Mouse (Mus musculus) cortical plate, adult 2 months (tissue): ENCODE results near the gene Cnot1.

ENCODE experiments used
- CTCF ChIP-seq: fragments of 200-500 bp; IDR thresholded peaks from 2 replicates; pipeline ENCODE4 v1.5.1; 2011; ENCODE audit warnings: mild to moderate bottlenecking, control low read depth, low read length; ENCODE audit not compliant: insufficient read depth; ENCODE audit errors: extremely low read depth
- POLR2A ChIP-seq: fragments of 200-500 bp; IDR thresholded peaks from 2 replicates; pipeline ENCODE4 v1.6.1; 2011; ENCODE audit warnings: mild to moderate bottlenecking, low read length, control low read depth; ENCODE audit not compliant: insufficient read depth; ENCODE audit errors: extremely low read depth

DNA sequence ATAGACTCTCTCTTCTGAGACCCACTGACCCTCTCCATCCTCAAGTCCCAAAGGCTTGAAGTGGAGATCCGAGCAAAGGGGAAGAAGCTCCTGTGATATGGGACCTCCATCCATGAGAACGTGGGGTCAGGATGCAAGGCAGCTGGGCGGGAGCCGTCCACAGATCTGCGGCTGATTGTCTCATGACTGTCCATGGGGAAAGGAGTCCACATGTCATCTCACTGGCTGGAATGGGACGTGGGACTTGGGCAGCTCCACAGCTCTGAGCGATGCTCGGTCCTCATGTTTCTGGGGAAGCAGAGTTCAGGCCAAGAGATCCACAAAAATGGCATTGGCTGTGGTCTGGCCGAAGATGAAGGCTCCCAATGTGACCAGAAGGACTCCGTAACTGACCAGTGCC is 30.0 kb upstream of the Cnot1 start:
- TF ChIP-seq POLR2A = no peak
- no peak for TF ChIP-seq CTCF
